Mouse (Mus musculus): ENCODE results near the gene Cnp.

- TF ChIP-seq EP300 (IDR thresholded peaks at IDR 0.05; ENCODE audit: insufficient read depth, low read depth, low read length) (no peak), CTCF (IDR thresholded peaks at IDR 0.05) (no peak)
These were observed 41.6 kb downstream of the Cnp start for GRCm38 (mm10) chr11:100616332-100616731.
